Mouse (Mus musculus) heart, adult 2 months (tissue): ENCODE data around the gene Gls2. TPM values are rescaled to one million over a fixed set of nuclear protein-coding genes. Genes with fewer than 3 reads are reported as not detected.
A peak's percentile ranks its signal among the peaks of the same experiment; 100 is the strongest.
"Not testable (repeated sequence)": the region's sequence is repeated elsewhere in the genome, so short reads cannot be mapped to it uniquely, and the experiment has no call there.

Source experiments
- DNase-seq, 2 experiments: peaks; one replicate each; pipeline ENCODE4 v3.0.0; 2021
- H3K27ac ChIP-seq: fragments of 200-600 bp; 2 replicates; pipeline ENCODE4 v1.8.1; 2022
- H3K27me3 ChIP-seq: fragments of 200-500 bp; 2 replicates; pipeline ENCODE4 v1.6.1; 2012; ENCODE audit warnings: mild to moderate bottlenecking, low read length, inconsistent platforms, mixed read lengths; ENCODE audit not compliant: control insufficient read depth, insufficient read depth
- H3K36me3 ChIP-seq: fragments of 200-500 bp; 2 replicates; pipeline ENCODE4 v1.6.1; 2012; ENCODE audit warnings: low read length, inconsistent platforms; ENCODE audit not compliant: control insufficient read depth, insufficient read depth
- H3K4me1 ChIP-seq: fragments of 200-500 bp; 2 replicates; pipeline ENCODE4 v1.6.1; 2011; ENCODE audit warnings: low read length; ENCODE audit not compliant: control insufficient read depth, insufficient read depth
- H3K4me3 ChIP-seq: fragments of 200-600 bp; 2 replicates; pipeline ENCODE4 v1.8.1; 2022
- H3K79me2 ChIP-seq: fragments of 200-500 bp; replicated peaks from 2 replicates; pipeline ENCODE4 v1.6.1; 2012; ENCODE audit warnings: mild to moderate bottlenecking, inconsistent platforms, low read length, moderate library complexity, mixed read lengths; ENCODE audit not compliant: control insufficient read depth, insufficient read depth
- H3K9ac ChIP-seq: fragments of 200-500 bp; 2 replicates; pipeline ENCODE4 v1.6.1; 2012; ENCODE audit warnings: low read depth, mild to moderate bottlenecking, control low read depth, inconsistent platforms, low read length, mixed read lengths
- CTCF ChIP-seq: fragments of 200-600 bp; IDR thresholded peaks from 2 replicates; pipeline ENCODE4 v1.8.1; 2022; ENCODE audit warnings: antibody characterized with exemption, mild to moderate bottlenecking, moderate library complexity
- EP300 ChIP-seq: fragments of 200-500 bp; IDR thresholded peaks from 2 replicates; pipeline ENCODE4 v1.6.1; 2011; ENCODE audit warnings: low read depth, low read length, control low read depth; ENCODE audit not compliant: insufficient read depth
- POLR2A ChIP-seq: fragments of 200-500 bp; IDR thresholded peaks from 2 replicates; pipeline ENCODE4 v1.6.1; 2011; ENCODE audit warnings: mild to moderate bottlenecking, low read depth, low read length, control low read depth; ENCODE audit not compliant: insufficient read depth
- WGBS: fragments of 180-500 bp; shearing (Covaris S2); methylation state at CpG from one replicate; pipeline ENCODE4 v1.1.7; 2018; 5-methylcytosine and 5-hydroxymethylcytosine counted together
- intact Hi-C: fragments of 180-260 bp; cut with DNase I; formaldehyde crosslinking; loops from one replicate; pipeline ENCODE4 v1.15.1; 2025
- polyA plus RNA-seq: library from polyadenylated mRNA; depleted of rRNA; stranded (reverse); fragments of >200 nt; gene quantifications from 2 replicates; pipeline ENCODE4 v1.2.3, GENCODE M21; 2012
- total RNA-seq, 2 experiments: library from RNA; stranded (reverse); gene quantifications; 2 replicates each; pipeline ENCODE4 v1.2.3; 2021

Gls2 gene
- total and polyA plus RNA-seq, 3 experiments = 0.75 to 1.00 (median 0.78) TPM

GRCm38 (mm10) chr10:128184296-128184695 is 10.0 kb upstream of the Gls2 start:
- H3K27me3 ChIP-seq = no peaks in the 10 kb centered on the region
- intact Hi-C loops = loop anchor here (10.0 kb wide), 1 partner anchor 229 kb away; no protein-coding TSS in a partner anchor
- no peaks in the 10 kb centered on the region for H3K36me3 ChIP-seq
- H3K4me3 ChIP-seq = no peak overlapping the region
- H3K4me1 ChIP-seq = peaks cover 3% of the 10 kb centered on the region; the same call in 1 of the 2 replicates
- no peak overlapping the region for H3K9ac ChIP-seq
- TF ChIP-seq POLR2A (no peak), EP300 (no peak), CTCF (no peak)
- no peak overlapping the region for H3K27ac ChIP-seq
- no peak for DNase-seq
- WGBS = 77% methylated on average over 2 of the region's 2 CpGs
- H3K79me2 ChIP-seq = no peaks in the 10 kb centered on the region

- H3K4me3 ChIP-seq = no peak overlapping the region
- no peak overlapping the region for H3K9ac ChIP-seq
- no peaks in the 10 kb centered on the region for H3K79me2 ChIP-seq
- TF ChIP-seq EP300 (no peak), CTCF (no peak), POLR2A (no peak)
- peaks cover 3% of the 10 kb centered on the region; the same call in 1 of the 2 replicates for H3K4me1 ChIP-seq
- H3K36me3 ChIP-seq = no peaks in the 10 kb centered on the region
- WGBS = 61% methylated on average over 6 of the region's 6 CpGs
- no peaks in the 10 kb centered on the region for H3K27me3 ChIP-seq
- DNase-seq = no peak
- intact Hi-C loops = loop anchor here (10.0 kb wide), 1 partner anchor 231 kb away; no protein-coding TSS in a partner anchor
- no peak overlapping the region for H3K27ac ChIP-seq
These were observed 8.8 kb upstream of the Gls2 start for GRCm38 (mm10) chr10:128185277-128185940.

GRCm38 (mm10) chr10:128185959-128186358 is 8.3 kb upstream of the Gls2 start:
- TF ChIP-seq POLR2A (no peak), CTCF (peak; percentile 98), EP300 (peak; percentile 83; the same call in 1 of the 2 replicates)
- intact Hi-C loops = loop anchor here (1.0 to 10.0 kb wide), 3 partner anchors 46 to 231 kb away; no protein-coding TSS in a partner anchor
- no peak overlapping the region for H3K9ac ChIP-seq
- H3K4me1 ChIP-seq = peaks cover 1% of the 10 kb centered on the region; the same call in 1 of the 2 replicates
- H3K36me3 ChIP-seq = no peaks in the 10 kb centered on the region
- H3K27me3 ChIP-seq = no peaks in the 10 kb centered on the region
- no peaks in the 10 kb centered on the region for H3K79me2 ChIP-seq
- H3K27ac ChIP-seq = no peak overlapping the region
- 35% methylated on average over 2 of the region's 2 CpGs for WGBS
- peak; percentile 76 to 85 for DNase-seq
- no peak overlapping the region for H3K4me3 ChIP-seq

- TF ChIP-seq CTCF (no peak), EP300 (no peak), POLR2A (no peak)
- no peak for DNase-seq
- Histone ChIP-seq H3K36me3 (no peaks in the 10 kb centered on the region), H3K27me3 (no peaks in the 10 kb centered on the region), H3K79me2 (no peaks in the 10 kb centered on the region), H3K4me1 (peaks cover 1% of the 10 kb centered on the region; the same call in 1 of the 2 replicates), H3K4me3 (no peak overlapping the region), H3K9ac (no peak overlapping the region), H3K27ac (no peak overlapping the region)
- intact Hi-C loops = loop anchor here (2.0 to 10.0 kb wide), 2 partner anchors 94 to 232 kb away; no protein-coding TSS in a partner anchor
- WGBS = 59% methylated on average over 5 of the region's 5 CpGs
These were observed 7.1 kb upstream of the Gls2 start for GRCm38 (mm10) chr10:128187181-128187605.

- H3K4me3 ChIP-seq = no peak overlapping the region
- peaks cover 1% of the 10 kb centered on the region; the same call in 1 of the 2 replicates for H3K4me1 ChIP-seq
- no peaks in the 10 kb centered on the region for H3K79me2 ChIP-seq
- intact Hi-C loops = loop anchor here (10.0 kb wide), 1 partner anchor 234 kb away; no protein-coding TSS in a partner anchor
- no peak overlapping the region for H3K27ac ChIP-seq
- TF ChIP-seq POLR2A (no peak), CTCF (peak; percentile 90), EP300 (no peak)
- no peaks in the 10 kb centered on the region for H3K27me3 ChIP-seq
- no peak overlapping the region for H3K9ac ChIP-seq
- H3K36me3 ChIP-seq = no peaks in the 10 kb centered on the region
- WGBS = 51% methylated on average over 2 of the region's 2 CpGs
- peak; percentile 58 to 79 for DNase-seq
These were observed 5.9 kb upstream of the Gls2 start for GRCm38 (mm10) chr10:128188242-128188877.

- H3K4me3 ChIP-seq = no peak overlapping the region
- no peak overlapping the region for H3K9ac ChIP-seq
- intact Hi-C loops = no loop called here
- WGBS = 48% methylated on average over 2 of the region's 2 CpGs
- DNase-seq = no peak
- H3K79me2 ChIP-seq = no peaks in the 10 kb centered on the region
- TF ChIP-seq CTCF (no peak), POLR2A (no peak), EP300 (no peak)
- H3K27me3 ChIP-seq = no peaks in the 10 kb centered on the region
- no peaks in the 10 kb centered on the region for H3K36me3 ChIP-seq
- no peak overlapping the region for H3K27ac ChIP-seq
- no peaks in the 10 kb centered on the region for H3K4me1 ChIP-seq
These were observed 2.8 kb upstream of the Gls2 start for GRCm38 (mm10) chr10:128191472-128191871.

GRCm38 (mm10) chr10:128192030-128192766 is 2.1 kb upstream of the Gls2 start:
- H3K4me3 ChIP-seq, H3K4me1 ChIP-seq, H3K79me2 ChIP-seq, H3K27me3 ChIP-seq, H3K36me3 ChIP-seq, intact Hi-C loops, H3K27ac ChIP-seq, DNase-seq, H3K9ac ChIP-seq: not testable (repeated sequence)
- 95% methylated on average over 3 of the region's 3 CpGs for WGBS
